Mouse (Mus musculus): ENCODE results near the gene Mcam.
"Not testable (repeated sequence)": the region's sequence is repeated elsewhere in the genome, so short reads cannot be mapped to it uniquely, and the experiment has no call there.

DNA sequence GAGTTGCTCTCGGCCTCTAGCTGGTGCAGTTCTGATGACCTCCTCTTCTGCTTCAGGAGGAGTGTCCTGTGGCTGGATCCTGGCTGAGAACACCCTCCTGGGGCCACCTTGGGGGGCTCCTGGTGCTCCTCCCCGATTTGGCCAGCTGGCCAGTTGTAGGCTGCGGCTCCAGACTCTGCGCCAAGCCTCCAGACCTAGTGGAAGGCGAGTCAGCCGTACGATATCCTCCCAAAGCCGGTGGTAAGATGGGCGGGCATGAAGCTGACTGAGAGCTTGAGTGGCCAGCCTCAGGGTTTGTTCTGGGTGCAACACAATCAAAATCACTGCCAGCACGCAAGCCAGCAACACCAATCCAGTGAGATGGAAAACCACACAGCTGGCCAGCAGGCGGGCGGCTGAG lies 22.4 kb upstream of the Mcam start:
- not testable (repeated sequence) for TF ChIP-seq CTCF, EP300 (IDR thresholded peaks at IDR 0.05; ENCODE audit: low read depth)
